Mouse (Mus musculus) heart, embryonic 10.5 days (tissue): ENCODE measurements around the gene Bcl11a. TPM values are rescaled to one million over a fixed set of nuclear protein-coding genes. Genes with fewer than 3 reads are reported as not detected.

Experiments used
- DNase-seq: peaks from one replicate; pipeline ENCODE4 v3.0.0-alpha.2; 2017; ENCODE audit warnings: low spot score
- H3K27ac ChIP-seq: fragments of 300-500 bp; sonication (generic); 2 replicates; pipeline ENCODE4 v1.5.1; 2016; ENCODE audit warnings: mild to moderate bottlenecking
- H3K27me3 ChIP-seq: fragments of 300-500 bp; sonication (generic); 2 replicates; pipeline ENCODE4 v1.6.1; 2016; ENCODE audit warnings: mild to moderate bottlenecking; ENCODE audit not compliant: poor library complexity, insufficient read depth, severe bottlenecking
- H3K36me3 ChIP-seq: fragments of 300-500 bp; sonication (generic); 2 replicates; pipeline ENCODE4 v1.6.1; 2016; ENCODE audit warnings: mild to moderate bottlenecking, moderate library complexity
- H3K4me1 ChIP-seq: fragments of 300-500 bp; sonication (generic); 2 replicates; pipeline ENCODE4 v1.6.1; 2016; ENCODE audit warnings: mild to moderate bottlenecking
- H3K4me3 ChIP-seq: fragments of 300-500 bp; sonication (generic); 2 replicates; pipeline ENCODE4 v1.5.1; 2016; ENCODE audit warnings: mild to moderate bottlenecking, moderate library complexity
- H3K9me3 ChIP-seq: fragments of 300-500 bp; sonication (generic); 2 replicates; pipeline ENCODE4 v1.6.1; 2016; ENCODE audit warnings: mild to moderate bottlenecking, moderate library complexity
- WGBS: fragments of 180-500 bp; shearing (Covaris S2); methylation state at CpG from one replicate; pipeline ENCODE4 v1.1.7; 2016; 5-methylcytosine and 5-hydroxymethylcytosine counted together
- polyA plus RNA-seq: library from polyadenylated mRNA; unstranded; fragments of >200 nt; fragmentation: Nextera tagmentation; extraction: Ambion mirVana; gene quantifications from 2 replicates; pipeline ENCODE4 v1.2.1, GENCODE M21; 2016

Gene Bcl11a
- polyA plus RNA-seq, 1 experiment from 2014 or later: 23.5 TPM

DNA sequence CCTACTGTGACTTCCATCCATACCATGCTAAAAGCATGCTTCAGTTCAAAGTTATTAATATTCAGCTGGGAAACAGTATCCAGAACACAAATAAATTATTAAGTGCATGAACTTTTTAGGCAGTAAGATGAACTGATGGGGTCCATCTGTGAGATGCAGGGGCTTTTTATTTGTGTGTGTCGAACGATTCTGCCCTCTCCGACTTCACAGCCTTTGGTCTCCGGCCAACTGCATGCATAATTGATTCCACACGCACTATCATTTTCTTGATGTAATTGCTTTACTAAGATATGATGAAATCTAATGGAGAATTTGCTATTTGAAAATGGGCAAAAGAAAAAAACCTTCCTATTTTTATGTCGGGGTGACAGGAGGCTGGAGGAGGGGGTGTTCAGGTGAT lies 19.2 kb downstream of the Bcl11a start:
- Histone ChIP-seq H3K27ac (no peak overlapping the region), H3K4me1 (peaks cover 42% of the 10 kb centered on the region), H3K4me3 (no peak overlapping the region), H3K9me3 (no peaks in the 10 kb centered on the region), H3K36me3 (no peaks in the 10 kb centered on the region), H3K27me3 (no peaks in the 10 kb centered on the region)
- DNase-seq: no peak
- WGBS: 75% methylated on average over 6 of the region's 6 CpGs

DNA sequence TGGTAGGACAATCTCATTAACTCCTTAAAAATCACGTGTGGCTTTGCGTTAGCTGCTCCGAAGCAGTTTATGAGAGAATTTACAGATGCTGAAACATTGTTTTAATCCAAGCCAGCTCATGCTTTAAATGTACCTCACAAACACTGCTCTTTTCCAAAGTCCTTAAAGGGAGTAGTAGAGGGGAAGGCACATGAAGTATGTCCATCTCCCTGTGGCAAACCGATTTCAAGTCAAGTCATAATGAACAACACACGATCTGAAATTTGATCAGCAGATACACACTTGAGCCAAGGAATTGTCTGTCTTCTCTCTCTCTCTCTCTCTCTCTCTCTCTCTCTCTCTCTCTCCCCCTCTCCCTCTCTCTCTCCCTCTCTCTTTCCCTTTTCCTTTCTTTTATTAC lies 20.2 kb downstream of the Bcl11a start:
- Histone ChIP-seq H3K9me3 (no peaks in the 10 kb centered on the region), H3K27ac (no peak overlapping the region), H3K4me1 (peaks cover 46% of the 10 kb centered on the region), H3K27me3 (no peaks in the 10 kb centered on the region), H3K4me3 (no peak overlapping the region), H3K36me3 (no peaks in the 10 kb centered on the region)
- WGBS: 86% methylated on average over 5 of the region's 5 CpGs
- no peak for DNase-seq

DNA sequence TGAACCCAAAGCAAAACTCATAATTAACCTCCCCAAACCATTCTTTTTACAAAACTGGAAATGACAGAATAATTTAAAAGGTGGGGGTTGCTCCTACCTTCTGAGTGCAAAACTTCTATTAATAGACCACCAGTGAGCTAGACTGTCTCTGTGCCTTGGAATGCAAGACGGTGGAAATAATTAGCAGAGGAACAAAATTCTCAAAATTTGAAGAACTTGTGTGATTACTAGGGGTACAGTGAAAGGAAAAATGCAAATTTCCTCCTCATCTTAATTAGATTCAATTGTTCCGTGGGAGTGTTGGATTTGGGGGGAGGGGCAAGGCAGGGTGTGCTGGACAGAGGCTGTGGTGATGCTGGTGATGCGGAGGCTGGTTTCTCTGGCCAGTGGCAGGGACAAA lies 20.8 kb downstream of the Bcl11a start:
- no peak overlapping the region for H3K27ac ChIP-seq
- no peak for DNase-seq
- peaks cover 50% of the 10 kb centered on the region for H3K4me1 ChIP-seq
- H3K4me3 ChIP-seq: no peak overlapping the region
- 41% methylated on average over 3 of the region's 3 CpGs for WGBS
- H3K9me3 ChIP-seq: no peaks in the 10 kb centered on the region
- H3K27me3 ChIP-seq: no peaks in the 10 kb centered on the region
- H3K36me3 ChIP-seq: no peaks in the 10 kb centered on the region

DNA sequence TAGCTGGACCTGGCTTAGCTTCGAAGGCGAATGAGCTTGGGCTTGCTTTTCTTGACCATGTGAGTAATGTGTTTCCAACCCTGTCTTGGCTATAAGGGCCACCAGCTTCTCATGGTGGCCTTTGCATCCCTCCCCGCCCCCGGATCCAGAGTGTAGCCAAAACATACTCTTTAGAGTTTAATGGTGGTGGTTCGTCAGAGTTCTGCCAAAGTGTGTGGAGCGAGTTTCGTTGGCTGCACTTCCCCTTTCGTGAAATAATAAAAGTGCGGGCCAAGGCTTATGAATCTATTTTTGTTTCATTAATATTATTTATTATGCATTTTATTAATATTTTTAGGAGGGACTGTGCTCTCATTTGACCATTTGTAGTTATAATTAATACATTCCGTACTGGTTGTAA lies 21.4 kb downstream of the Bcl11a start:
- Histone ChIP-seq H3K36me3 (no peaks in the 10 kb centered on the region), H3K4me3 (no peak overlapping the region), H3K4me1 (peaks cover 46% of the 10 kb centered on the region), H3K27ac (no peak overlapping the region), H3K9me3 (no peaks in the 10 kb centered on the region), H3K27me3 (no peaks in the 10 kb centered on the region)
- 86% methylated on average over 10 of the region's 10 CpGs for WGBS
- DNase-seq: no peak

DNA sequence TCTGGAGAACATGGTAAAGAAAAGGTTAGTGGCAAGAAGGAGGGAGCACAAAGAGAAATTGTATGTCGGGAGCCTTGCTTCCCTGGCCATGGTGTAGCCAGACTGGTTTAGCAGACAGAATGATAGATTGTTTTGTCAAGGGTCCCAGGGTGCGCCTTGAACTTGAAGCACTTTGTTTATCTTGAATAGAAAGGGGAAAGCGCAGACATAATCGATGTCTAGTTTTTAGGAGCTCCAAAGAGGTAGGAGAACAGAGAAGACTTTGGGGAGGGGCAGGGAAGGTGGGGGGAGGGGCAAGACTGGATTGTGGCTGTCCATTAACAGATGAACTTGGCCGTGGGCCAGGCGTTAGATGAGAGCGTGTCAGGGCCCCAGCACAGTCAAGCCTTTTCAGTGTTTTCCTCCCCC lies 22.0 kb downstream of the Bcl11a start:
- DNase-seq: no peak
- Histone ChIP-seq H3K27ac (0 out of 2 replicates have a peak overlapping the region, but pooled peaks have one; percentile 36), H3K27me3 (no peaks in the 10 kb centered on the region), H3K36me3 (no peaks in the 10 kb centered on the region), H3K4me3 (no peak overlapping the region), H3K9me3 (no peaks in the 10 kb centered on the region), H3K4me1 (peaks cover 41% of the 10 kb centered on the region)
- 29% methylated on average over 7 of the region's 7 CpGs for WGBS

DNA sequence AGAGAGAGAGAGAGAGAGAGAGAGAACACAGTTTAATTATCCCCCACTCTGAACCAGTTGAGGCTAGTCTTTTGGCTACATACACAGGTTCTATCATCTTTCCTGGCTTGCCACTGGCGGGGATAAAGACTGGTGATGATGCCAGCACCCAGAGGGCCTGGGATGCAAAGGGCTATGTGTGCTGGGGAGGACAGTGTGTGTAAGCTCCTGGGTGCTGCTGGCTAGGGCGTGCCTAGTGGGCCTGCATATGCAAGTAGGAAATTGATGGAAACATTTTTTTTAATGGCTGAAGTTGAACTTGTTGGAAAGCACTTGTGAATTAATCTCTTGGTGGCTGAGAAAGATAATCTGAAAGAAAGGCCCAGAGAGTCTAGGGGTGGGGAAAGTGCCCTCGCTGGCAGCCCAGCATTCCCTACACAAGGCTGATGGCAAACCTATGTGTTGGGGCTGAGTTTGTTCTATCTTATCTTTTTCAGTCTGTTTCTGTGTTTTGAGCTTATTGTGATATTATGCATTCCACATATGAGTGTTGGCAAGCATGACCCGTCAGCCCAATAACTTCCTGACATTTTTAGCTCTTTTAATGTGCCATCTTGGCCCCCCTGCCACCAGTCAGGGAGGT lies 22.7 kb downstream of the Bcl11a start:
- WGBS: 61% methylated on average over 4 of the region's 4 CpGs
- DNase-seq: no peak
- H3K36me3 ChIP-seq: no peaks in the 10 kb centered on the region
- H3K9me3 ChIP-seq: no peaks in the 10 kb centered on the region
- H3K27me3 ChIP-seq: no peaks in the 10 kb centered on the region
- peak overlapping the region; percentile 57 for H3K27ac ChIP-seq
- no peak overlapping the region for H3K4me3 ChIP-seq
- peaks cover 36% of the 10 kb centered on the region for H3K4me1 ChIP-seq

DNA sequence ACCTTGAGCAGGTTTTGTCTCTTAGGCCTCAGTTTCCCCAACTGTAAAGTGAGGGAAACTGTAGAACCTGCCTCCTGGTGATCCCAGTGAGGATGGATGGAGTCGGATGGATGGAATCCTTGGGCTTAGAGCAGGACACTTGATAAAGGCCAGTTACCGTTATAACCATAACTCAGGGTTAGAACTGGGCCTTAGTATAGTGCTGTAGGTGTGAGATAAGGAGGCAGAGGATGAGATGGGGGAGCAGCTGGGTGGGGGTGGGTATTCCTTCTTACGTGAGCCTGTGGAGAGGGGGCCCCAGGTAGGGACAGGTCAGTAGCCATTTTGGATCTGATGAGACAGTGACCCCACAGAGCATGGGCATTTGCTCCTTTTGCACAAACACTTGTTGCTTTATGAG lies 23.8 kb downstream of the Bcl11a start:
- Histone ChIP-seq H3K36me3 (no peaks in the 10 kb centered on the region), H3K9me3 (no peaks in the 10 kb centered on the region), H3K4me3 (no peak overlapping the region), H3K27ac (no peak overlapping the region), H3K27me3 (no peaks in the 10 kb centered on the region), H3K4me1 (peaks cover 36% of the 10 kb centered on the region)
- DNase-seq: no peak
- 79% methylated on average over 3 of the region's 3 CpGs for WGBS

DNA sequence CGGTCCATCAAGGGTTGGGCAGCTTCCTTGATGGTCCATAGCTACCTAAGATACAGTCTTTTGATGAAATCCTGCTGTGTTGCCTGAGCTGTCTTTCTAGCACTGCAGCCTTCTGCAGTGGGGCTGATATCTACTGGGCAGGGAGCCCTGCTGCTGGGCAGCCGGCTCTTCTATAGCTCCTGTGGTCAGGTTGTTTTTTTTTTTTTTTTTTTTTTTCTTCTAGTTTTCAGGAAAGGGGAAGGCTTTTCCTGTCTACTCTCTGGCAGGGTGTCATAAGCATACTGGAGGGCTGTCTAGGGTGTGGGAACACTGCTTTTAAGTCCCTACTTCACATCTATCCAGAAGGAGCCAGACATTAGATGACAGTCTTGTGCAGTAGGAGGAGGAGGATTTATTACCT lies 24.5 kb downstream of the Bcl11a start:
- Histone ChIP-seq H3K27me3 (no peaks in the 10 kb centered on the region), H3K36me3 (no peaks in the 10 kb centered on the region), H3K9me3 (no peaks in the 10 kb centered on the region), H3K4me3 (no peak overlapping the region), H3K27ac (no peak overlapping the region), H3K4me1 (peaks cover 36% of the 10 kb centered on the region)
- 44% methylated on average over 2 of the region's 2 CpGs for WGBS
- no peak for DNase-seq

DNA sequence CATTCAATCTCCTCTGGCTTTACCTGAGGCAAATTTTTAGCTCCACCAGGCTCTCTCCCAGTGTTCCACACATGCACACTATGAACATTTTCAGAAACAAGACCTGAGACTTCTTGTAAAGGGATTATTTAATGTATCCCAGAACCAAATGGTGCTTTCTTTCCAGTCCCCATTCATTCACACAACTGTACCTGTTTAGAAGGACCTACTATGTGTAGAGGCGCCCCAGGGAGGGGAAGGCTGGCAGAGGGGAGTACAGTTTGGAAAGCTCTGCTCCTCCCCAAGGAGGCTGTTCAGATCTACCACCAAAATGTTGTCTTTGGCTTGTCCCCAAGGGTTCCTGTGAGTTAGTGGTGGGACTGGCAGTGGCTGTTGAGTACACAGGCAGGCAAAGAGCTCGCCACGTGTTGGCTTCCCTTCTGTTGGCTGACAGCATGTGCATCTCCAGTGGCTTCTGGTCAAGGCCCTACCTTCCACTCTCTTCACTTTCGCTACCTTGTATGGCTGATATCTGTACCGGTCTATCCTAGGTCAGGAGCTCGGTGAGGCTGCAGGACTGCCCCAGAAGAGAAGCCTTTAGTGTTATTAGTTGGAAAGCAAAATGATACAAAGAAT lies 25.4 kb downstream of the Bcl11a start:
- peaks cover 41% of the 10 kb centered on the region for H3K4me1 ChIP-seq
- 76% methylated on average over 6 of the region's 6 CpGs for WGBS

DNA sequence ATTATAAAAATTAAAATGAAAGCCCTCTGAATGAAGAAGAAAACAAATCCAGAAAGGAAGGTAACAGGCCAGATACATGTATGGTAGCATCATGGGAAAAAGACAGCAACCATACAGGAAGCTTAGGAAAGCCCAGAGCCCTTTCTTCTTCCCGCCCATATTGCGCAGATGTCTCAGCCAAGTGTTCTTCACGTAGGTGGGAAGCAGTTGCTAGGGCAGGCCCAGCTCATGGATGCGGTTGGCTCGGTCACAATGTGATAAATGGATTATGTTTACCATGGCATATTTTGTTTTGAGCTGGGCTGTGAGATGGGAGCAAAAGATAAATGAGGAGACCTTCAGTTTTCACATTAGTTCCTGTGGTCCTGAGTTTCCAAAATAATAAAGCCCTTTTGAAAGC lies 29.6 kb downstream of the Bcl11a start:
- no peak overlapping the region for H3K4me3 ChIP-seq
- no peaks in the 10 kb centered on the region for H3K27me3 ChIP-seq
- no peak for DNase-seq
- no peaks in the 10 kb centered on the region for H3K36me3 ChIP-seq
- 87% methylated on average over 5 of the region's 5 CpGs for WGBS
- no peak overlapping the region for H3K27ac ChIP-seq
- H3K4me1 ChIP-seq: peaks cover 41% of the 10 kb centered on the region
- H3K9me3 ChIP-seq: no peaks in the 10 kb centered on the region

More for the DNA sequence above, 25.4 kb downstream of the Bcl11a start:
- no peak for DNase-seq
- H3K27ac ChIP-seq: no peak overlapping the region
- no peaks in the 10 kb centered on the region for H3K9me3 ChIP-seq
- no peaks in the 10 kb centered on the region for H3K27me3 ChIP-seq
- no peaks in the 10 kb centered on the region for H3K36me3 ChIP-seq
- no peak overlapping the region for H3K4me3 ChIP-seq

DNA sequence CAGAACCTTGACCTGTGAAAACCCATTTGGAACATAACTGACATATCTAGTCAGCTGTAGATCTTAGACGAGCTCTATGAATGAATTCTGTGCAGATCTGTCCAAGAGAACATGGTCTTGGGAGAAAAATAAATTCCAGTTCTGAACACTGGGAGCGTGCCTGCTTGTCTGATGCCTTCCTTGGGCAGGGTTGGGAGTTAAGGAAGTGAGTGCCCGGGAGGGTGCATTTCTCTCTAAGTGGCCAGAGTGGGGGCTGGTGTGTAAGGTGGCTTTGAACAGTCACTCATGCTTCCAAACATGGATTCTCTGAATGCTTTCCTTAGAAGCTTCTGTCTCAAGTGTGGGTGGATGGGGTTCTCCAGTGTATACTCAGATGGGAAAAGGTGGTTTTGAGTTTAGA lies 31.1 kb downstream of the Bcl11a start:
- H3K9me3 ChIP-seq: no peaks in the 10 kb centered on the region
- no peaks in the 10 kb centered on the region for H3K27me3 ChIP-seq
- no peak for DNase-seq
- H3K4me1 ChIP-seq: peaks cover 40% of the 10 kb centered on the region
- H3K4me3 ChIP-seq: no peak overlapping the region
- H3K36me3 ChIP-seq: no peaks in the 10 kb centered on the region
- WGBS: 39% methylated on average over 3 of the region's 3 CpGs
- H3K27ac ChIP-seq: peak overlapping the region; percentile 77; the same call in 1 of the 2 replicates

DNA sequence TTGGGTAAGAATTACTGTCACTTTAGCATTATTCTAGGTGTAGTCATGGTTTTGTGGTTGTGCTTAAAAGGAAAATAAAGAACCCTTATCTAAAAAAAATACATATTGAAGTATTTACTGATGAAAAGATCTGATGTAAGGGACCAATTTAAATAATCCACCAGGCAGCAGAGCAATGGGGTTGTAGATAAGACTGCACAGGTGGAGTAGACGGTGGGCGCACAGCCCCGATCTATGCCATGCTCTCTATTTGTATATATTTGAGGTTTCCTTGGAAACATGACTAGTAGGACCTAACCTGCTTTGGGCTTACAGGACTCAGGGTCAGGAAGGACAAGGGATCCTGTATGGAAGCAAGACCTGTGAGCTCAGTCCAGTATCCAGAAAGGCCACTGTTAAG lies 31.5 kb downstream of the Bcl11a start:
- peaks cover 44% of the 10 kb centered on the region for H3K4me1 ChIP-seq
- no peaks in the 10 kb centered on the region for H3K9me3 ChIP-seq
- H3K27me3 ChIP-seq: no peaks in the 10 kb centered on the region
- no peak for DNase-seq
- 91% methylated on average over 3 of the region's 3 CpGs for WGBS
- no peaks in the 10 kb centered on the region for H3K36me3 ChIP-seq
- no peak overlapping the region for H3K4me3 ChIP-seq
- H3K27ac ChIP-seq: peak overlapping the region; percentile 77

DNA sequence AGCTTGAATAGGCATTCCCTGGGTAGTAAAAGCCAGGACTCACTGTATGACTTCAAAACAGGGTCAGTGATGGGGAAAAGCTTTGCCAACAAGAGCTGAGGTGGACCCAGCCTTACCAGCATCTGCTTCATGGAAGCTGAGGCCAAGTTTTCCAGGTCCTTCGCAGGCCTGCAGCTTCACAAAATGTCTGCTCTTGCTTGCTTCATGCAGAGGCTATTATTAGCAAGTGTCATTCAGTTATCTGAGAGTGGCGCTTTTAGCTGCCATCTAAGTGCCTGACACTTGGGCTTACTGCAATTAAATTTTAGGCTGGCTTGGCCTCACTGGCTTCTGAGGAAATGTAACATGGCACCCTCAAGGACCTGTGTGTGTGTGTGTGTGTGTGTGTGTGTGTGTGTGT lies 32.3 kb downstream of the Bcl11a start:
- H3K27me3 ChIP-seq: no peaks in the 10 kb centered on the region
- peaks cover 51% of the 10 kb centered on the region for H3K4me1 ChIP-seq
- no peaks in the 10 kb centered on the region for H3K9me3 ChIP-seq
- peak overlapping the region; percentile 77 for H3K27ac ChIP-seq
- no peaks in the 10 kb centered on the region for H3K36me3 ChIP-seq
- no peak overlapping the region for H3K4me3 ChIP-seq
- DNase-seq: no peak
- WGBS: 40% methylated on average over 2 of the region's 2 CpGs

DNA sequence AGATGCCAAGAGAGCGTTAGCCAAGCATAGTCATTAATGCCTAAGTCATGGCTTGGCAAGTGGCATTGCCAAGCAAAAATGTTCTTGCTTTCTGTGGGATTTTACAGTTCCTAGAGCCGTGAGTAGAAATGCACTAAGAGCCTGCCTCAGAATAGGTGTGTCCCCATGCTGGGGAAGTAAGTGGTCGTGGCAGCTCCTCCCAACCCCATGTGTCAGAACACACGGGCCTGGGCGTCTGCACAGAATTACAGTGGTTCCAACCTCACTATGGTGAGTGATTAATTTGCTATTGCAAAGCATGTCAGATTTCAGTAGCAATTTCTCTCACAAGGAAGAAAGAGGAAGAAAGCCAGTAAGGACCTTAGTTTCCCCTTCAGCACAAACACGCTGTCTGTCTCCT lies 33.9 kb downstream of the Bcl11a start:
- Histone ChIP-seq H3K27ac (no peak overlapping the region), H3K4me1 (peaks cover 56% of the 10 kb centered on the region), H3K4me3 (no peak overlapping the region), H3K36me3 (no peaks in the 10 kb centered on the region), H3K9me3 (no peaks in the 10 kb centered on the region), H3K27me3 (no peaks in the 10 kb centered on the region)
- DNase-seq: no peak
- 75% methylated on average over 6 of the region's 6 CpGs for WGBS
